Mouse (Mus musculus): ENCODE measurements at regions not wholly inside any gene's neighbourhood (a gene's known extent, or its start where the extent isn't known, plus 50 kb on each side); places are given as distances from the start of the nearest gene placed in this dataset.

- ATAC-seq (replicated peaks; ENCODE audit: insufficient number of reproducible peaks, low FRiP score, low TSS enrichment): no peak
- H3K36me3 ChIP-seq (ENCODE audit: control insufficient read depth, insufficient read depth, low read length): no peaks in the 10 kb centered on the region
- 87% methylated on average over 3 of the region's 3 CpGs for WGBS (ENCODE audit: insufficient replicate concordance)
Measured at GRCm38 (mm10) chr11:64762755-64763154, 216.1 kb upstream of the Elac2 start.

GRCm38 (mm10) chr11:64764056-64764455 lies 214.8 kb upstream of the Elac2 start:
- no peak for ATAC-seq (replicated peaks; ENCODE audit: insufficient number of reproducible peaks, low FRiP score, low TSS enrichment)
- Histone ChIP-seq H3K27me3 (ENCODE audit: control insufficient read depth, insufficient read depth, low read length) (no peaks in the 10 kb centered on the region), H3K4me3 (ENCODE audit: low read depth, low read length) (no peak overlapping the region), H3K27ac (ENCODE audit: low read depth, low read length) (no peak overlapping the region), H3K36me3 (ENCODE audit: control insufficient read depth, insufficient read depth, low read length) (no peaks in the 10 kb centered on the region), H3K4me2 (no peak overlapping the region), H3K9ac (ENCODE audit: low read depth, low read length) (no peak overlapping the region), H3K4me1 (ENCODE audit: control insufficient read depth, insufficient read depth, low read length) (no peaks in the 10 kb centered on the region), H3K9me3 (replicated peaks; ENCODE audit: control insufficient read depth, low read length) (no peaks in the 10 kb centered on the region)
- 67% methylated on average over 6 of the region's 6 CpGs for WGBS (ENCODE audit: insufficient replicate concordance)

More at GRCm38 (mm10) chr11:64762755-64763154, 216.1 kb upstream of the Elac2 start:
- Histone ChIP-seq H3K4me2 (no peak overlapping the region), H3K27ac (ENCODE audit: low read depth, low read length) (no peak overlapping the region), H3K9me3 (replicated peaks; ENCODE audit: control insufficient read depth, low read length) (no peaks in the 10 kb centered on the region), H3K4me3 (ENCODE audit: low read depth, low read length) (no peak overlapping the region), H3K27me3 (ENCODE audit: control insufficient read depth, insufficient read depth, low read length) (no peaks in the 10 kb centered on the region), H3K9ac (ENCODE audit: low read depth, low read length) (no peak overlapping the region), H3K4me1 (ENCODE audit: control insufficient read depth, insufficient read depth, low read length) (no peaks in the 10 kb centered on the region)

GRCm38 (mm10) chr11:64776691-64777090 lies 202.1 kb upstream of the Elac2 start:
- Histone ChIP-seq H3K9me3 (replicated peaks; ENCODE audit: control insufficient read depth, low read length) (no peaks in the 10 kb centered on the region), H3K27me3 (ENCODE audit: control insufficient read depth, insufficient read depth, low read length) (no peaks in the 10 kb centered on the region), H3K4me1 (ENCODE audit: control insufficient read depth, insufficient read depth, low read length) (no peaks in the 10 kb centered on the region), H3K36me3 (ENCODE audit: control insufficient read depth, insufficient read depth, low read length) (no peaks in the 10 kb centered on the region), H3K9ac (ENCODE audit: low read depth, low read length) (no peak overlapping the region), H3K27ac (ENCODE audit: low read depth, low read length) (no peak overlapping the region), H3K4me2 (no peak overlapping the region), H3K4me3 (ENCODE audit: low read depth, low read length) (no peak overlapping the region)
- 67% methylated on average over 5 of the region's 5 CpGs for WGBS (ENCODE audit: insufficient replicate concordance)
- ATAC-seq (replicated peaks; ENCODE audit: insufficient number of reproducible peaks, low FRiP score, low TSS enrichment): no peak

GRCm38 (mm10) chr11:64800246-64801121 lies 178.4 kb upstream of the Elac2 start:
- H3K27ac ChIP-seq (ENCODE audit: low read depth, low read length): no peak overlapping the region
- no peaks in the 10 kb centered on the region for H3K27me3 ChIP-seq (ENCODE audit: control insufficient read depth, insufficient read depth, low read length)
- no peaks in the 10 kb centered on the region for H3K4me1 ChIP-seq (ENCODE audit: control insufficient read depth, insufficient read depth, low read length)
- H3K4me3 ChIP-seq (ENCODE audit: low read depth, low read length): no peak overlapping the region
- ATAC-seq (replicated peaks; ENCODE audit: insufficient number of reproducible peaks, low FRiP score, low TSS enrichment): no peak
- no peaks in the 10 kb centered on the region for H3K9me3 ChIP-seq (replicated peaks; ENCODE audit: control insufficient read depth, low read length)
- no peak overlapping the region for H3K9ac ChIP-seq (ENCODE audit: low read depth, low read length)
- 64% methylated on average over 21 of the region's 21 CpGs for WGBS (ENCODE audit: insufficient replicate concordance)
- no peak overlapping the region for H3K4me2 ChIP-seq
- H3K36me3 ChIP-seq (ENCODE audit: control insufficient read depth, insufficient read depth, low read length): no peaks in the 10 kb centered on the region

GRCm38 (mm10) chr11:64801351-64801750 lies 177.5 kb upstream of the Elac2 start:
- Histone ChIP-seq H3K4me3 (ENCODE audit: low read depth, low read length) (no peak overlapping the region), H3K9me3 (replicated peaks; ENCODE audit: control insufficient read depth, low read length) (no peaks in the 10 kb centered on the region), H3K27ac (ENCODE audit: low read depth, low read length) (no peak overlapping the region), H3K4me1 (ENCODE audit: control insufficient read depth, insufficient read depth, low read length) (no peaks in the 10 kb centered on the region), H3K4me2 (no peak overlapping the region), H3K9ac (ENCODE audit: low read depth, low read length) (no peak overlapping the region), H3K27me3 (ENCODE audit: control insufficient read depth, insufficient read depth, low read length) (no peaks in the 10 kb centered on the region), H3K36me3 (ENCODE audit: control insufficient read depth, insufficient read depth, low read length) (no peaks in the 10 kb centered on the region)
- 45% methylated on average over 10 of the region's 10 CpGs for WGBS (ENCODE audit: insufficient replicate concordance)
- ATAC-seq (replicated peaks; ENCODE audit: insufficient number of reproducible peaks, low FRiP score, low TSS enrichment): peak; percentile 71

- no peak overlapping the region for H3K27ac ChIP-seq (ENCODE audit: low read depth, low read length)
- H3K27me3 ChIP-seq (ENCODE audit: control insufficient read depth, insufficient read depth, low read length): no peaks in the 10 kb centered on the region
- no peak overlapping the region for H3K4me2 ChIP-seq
- WGBS (ENCODE audit: insufficient replicate concordance): 91% methylated on average over 3 of the region's 3 CpGs
- no peak overlapping the region for H3K4me3 ChIP-seq (ENCODE audit: low read depth, low read length)
- no peak for ATAC-seq (replicated peaks; ENCODE audit: insufficient number of reproducible peaks, low FRiP score, low TSS enrichment)
- no peak overlapping the region for H3K9ac ChIP-seq (ENCODE audit: low read depth, low read length)
- H3K9me3 ChIP-seq (replicated peaks; ENCODE audit: control insufficient read depth, low read length): no peaks in the 10 kb centered on the region
- H3K36me3 ChIP-seq (ENCODE audit: control insufficient read depth, insufficient read depth, low read length): no peaks in the 10 kb centered on the region
- H3K4me1 ChIP-seq (ENCODE audit: control insufficient read depth, insufficient read depth, low read length): no peaks in the 10 kb centered on the region
Measured at GRCm38 (mm10) chr11:64805567-64805966, 173.3 kb upstream of the Elac2 start.

GRCm38 (mm10) chr11:64812408-64812807 lies 166.4 kb upstream of the Elac2 start:
- Histone ChIP-seq H3K9me3 (replicated peaks; ENCODE audit: control insufficient read depth, low read length) (no peaks in the 10 kb centered on the region), H3K27ac (ENCODE audit: low read depth, low read length) (no peak overlapping the region), H3K9ac (ENCODE audit: low read depth, low read length) (no peak overlapping the region), H3K4me3 (ENCODE audit: low read depth, low read length) (no peak overlapping the region), H3K4me1 (ENCODE audit: control insufficient read depth, insufficient read depth, low read length) (no peaks in the 10 kb centered on the region), H3K27me3 (ENCODE audit: control insufficient read depth, insufficient read depth, low read length) (no peaks in the 10 kb centered on the region), H3K36me3 (ENCODE audit: control insufficient read depth, insufficient read depth, low read length) (no peaks in the 10 kb centered on the region), H3K4me2 (no peak overlapping the region)
- no peak for ATAC-seq (replicated peaks; ENCODE audit: insufficient number of reproducible peaks, low FRiP score, low TSS enrichment)
- 68% methylated on average over 6 of the region's 6 CpGs for WGBS (ENCODE audit: insufficient replicate concordance)

- H3K4me1 ChIP-seq (ENCODE audit: control insufficient read depth, insufficient read depth, low read length): peaks cover 19% of the 10 kb centered on the region
- H3K36me3 ChIP-seq (ENCODE audit: control insufficient read depth, insufficient read depth, low read length): no peaks in the 10 kb centered on the region
- H3K27ac ChIP-seq (ENCODE audit: low read depth, low read length): no peak overlapping the region
- H3K27me3 ChIP-seq (ENCODE audit: control insufficient read depth, insufficient read depth, low read length): no peaks in the 10 kb centered on the region
- H3K4me2 ChIP-seq: no peak overlapping the region
- ATAC-seq (replicated peaks; ENCODE audit: insufficient number of reproducible peaks, low FRiP score, low TSS enrichment): no peak
- no peak overlapping the region for H3K4me3 ChIP-seq (ENCODE audit: low read depth, low read length)
- H3K9ac ChIP-seq (ENCODE audit: low read depth, low read length): no peak overlapping the region
- H3K9me3 ChIP-seq (replicated peaks; ENCODE audit: control insufficient read depth, low read length): no peaks in the 10 kb centered on the region
- WGBS (ENCODE audit: insufficient replicate concordance): 80% methylated on average over 5 of the region's 5 CpGs
Measured at GRCm38 (mm10) chr11:64829429-64829828, 149.4 kb upstream of the Elac2 start.

- no peak overlapping the region; the same call in 1 of the 2 replicates for H3K4me2 ChIP-seq
- no peaks in the 10 kb centered on the region for H3K36me3 ChIP-seq (ENCODE audit: control insufficient read depth, insufficient read depth, low read length)
- no peaks in the 10 kb centered on the region for H3K9me3 ChIP-seq (replicated peaks; ENCODE audit: control insufficient read depth, low read length)
- no peak for ATAC-seq (replicated peaks; ENCODE audit: insufficient number of reproducible peaks, low FRiP score, low TSS enrichment)
- H3K27me3 ChIP-seq (ENCODE audit: control insufficient read depth, insufficient read depth, low read length): no peaks in the 10 kb centered on the region
- H3K9ac ChIP-seq (ENCODE audit: low read depth, low read length): no peak overlapping the region
- peaks cover 21% of the 10 kb centered on the region for H3K4me1 ChIP-seq (ENCODE audit: control insufficient read depth, insufficient read depth, low read length)
- no peak overlapping the region for H3K4me3 ChIP-seq (ENCODE audit: low read depth, low read length)
- no peak overlapping the region for H3K27ac ChIP-seq (ENCODE audit: low read depth, low read length)
- 48% methylated on average over 5 of the region's 5 CpGs for WGBS (ENCODE audit: insufficient replicate concordance)
Measured at GRCm38 (mm10) chr11:64832453-64832852, 146.4 kb upstream of the Elac2 start.

Data from heart, embryonic 11.5 days (tissue).